Mouse (Mus musculus) small intestine, adult 2 months (tissue): ENCODE results near the gene Tspan12.

Source experiments
- CTCF ChIP-seq: fragments of 200-500 bp; IDR thresholded peaks from 2 replicates; pipeline ENCODE4 v1.5.1; 2012; ENCODE audit warnings: low read depth, mild to moderate bottlenecking, control low read depth, inconsistent platforms, low read length, moderate library complexity, mixed read lengths; ENCODE audit not compliant: insufficient replicate concordance, insufficient read length; ENCODE audit errors: extremely low read depth
- POLR2A ChIP-seq: fragments of 200-500 bp; IDR thresholded peaks from 2 replicates; pipeline ENCODE4 v1.6.1; 2012; ENCODE audit warnings: low read depth, mild to moderate bottlenecking, control low read depth, inconsistent platforms, low read length, moderate library complexity

DNA sequence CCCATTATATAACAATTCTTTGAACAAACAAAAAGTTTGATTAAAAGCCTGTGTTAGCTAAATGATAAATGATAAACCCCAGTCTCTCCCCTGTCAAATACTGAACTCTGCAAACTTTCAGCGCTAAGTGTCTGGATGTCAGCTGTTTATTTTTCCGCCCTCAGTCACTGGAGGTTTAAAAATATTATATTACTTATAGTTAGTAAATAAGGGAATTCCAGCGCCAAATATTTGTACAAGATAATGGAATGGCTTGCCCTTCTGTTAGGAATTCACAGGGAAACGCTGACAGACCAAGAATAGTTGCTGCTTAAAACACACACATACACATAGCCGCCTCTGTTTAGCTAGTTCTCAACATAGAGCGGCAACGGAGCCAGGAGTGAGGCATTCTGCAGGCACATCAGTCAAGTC is 29.6 kb downstream of the Tspan12 start:
- no peak for TF ChIP-seq POLR2A
- TF ChIP-seq CTCF = no peak
